Mouse (Mus musculus) megakaryocyte, embryonic 14.5 days (primary cell): ENCODE measurements around the gene Saysd1. TPM values are rescaled to one million over a fixed set of nuclear protein-coding genes. Genes with fewer than 3 reads are reported as not detected.
A peak's percentile ranks its signal among the peaks of the same experiment; 100 is the strongest.

Source experiments
- H3K27me3 ChIP-seq: replicated peaks from 2 replicates; pipeline ENCODE3; 2012; ENCODE audit warnings: inconsistent platforms
- H3K36me3 ChIP-seq: replicated peaks from 2 replicates; pipeline ENCODE3; 2012; ENCODE audit warnings: low read length, inconsistent platforms, mixed read lengths
- H3K4me1 ChIP-seq: 2 replicates; pipeline ENCODE4 v1.6.1; 2012; ENCODE audit warnings: inconsistent platforms
- H3K4me3 ChIP-seq: replicated peaks from 2 replicates; pipeline ENCODE3; 2012; ENCODE audit warnings: moderate library complexity, mild to moderate bottlenecking, inconsistent platforms
- H3K9me3 ChIP-seq: 2 replicates; pipeline ENCODE4 v1.6.1; 2012; ENCODE audit warnings: inconsistent platforms
- FLI1 ChIP-seq: IDR thresholded peaks from 2 replicates; pipeline ENCODE4 v1.6.1; 2012; ENCODE audit warnings: low read length, inconsistent platforms, mixed read lengths
- GATA1 ChIP-seq: IDR thresholded peaks from 3 replicates; pipeline ENCODE4 v1.6.1; 2012; ENCODE audit warnings: mixed read lengths, low read length, inconsistent platforms, borderline replicate concordance
- polyA plus RNA-seq: library from polyadenylated mRNA; stranded (reverse); fragments of >175 nt; gene quantifications from 2 replicates; pipeline ENCODE4 v1.2.3, GENCODE M21; 2012; ENCODE audit warnings: low replicate concordance; ENCODE audit not compliant: insufficient read depth

The Saysd1 gene
- polyA plus RNA-seq, 1 experiment: 9.9 TPM

GRCm38 (mm10) chr14:20113189-20113961, 25.0 kb downstream of the Saysd1 start:
- H3K9me3 ChIP-seq: peaks cover 2% of the 10 kb centered on the region; the same call in 1 of the 2 replicates
- peaks cover 8% of the 10 kb centered on the region for H3K27me3 ChIP-seq
- no peak for TF ChIP-seq FLI1
- H3K4me1 ChIP-seq: peaks cover 39% of the 10 kb centered on the region
- H3K4me3 ChIP-seq: peak overlapping the region; percentile 29
- H3K36me3 ChIP-seq: no peaks in the 10 kb centered on the region

GRCm38 (mm10) chr14:20112218-20112617, 26.1 kb downstream of the Saysd1 start:
- Histone ChIP-seq H3K4me3 (no peak overlapping the region), H3K4me1 (peaks cover 34% of the 10 kb centered on the region), H3K27me3 (peaks cover 7% of the 10 kb centered on the region), H3K9me3 (peaks cover 2% of the 10 kb centered on the region; the same call in 1 of the 2 replicates), H3K36me3 (no peaks in the 10 kb centered on the region)
- TF ChIP-seq GATA1: no peak
- no peak for TF ChIP-seq FLI1

- Histone ChIP-seq H3K27me3 (peaks cover 2% of the 10 kb centered on the region), H3K9me3 (peaks cover 2% of the 10 kb centered on the region; the same call in 1 of the 2 replicates), H3K36me3 (no peaks in the 10 kb centered on the region), H3K4me1 (peaks cover 22% of the 10 kb centered on the region), H3K4me3 (no peak overlapping the region)
- TF ChIP-seq FLI1 (no peak), GATA1 (no peak)
Measured at GRCm38 (mm10) chr14:20110945-20111344, 27.4 kb downstream of the Saysd1 start.

GRCm38 (mm10) chr14:20106271-20106670, 32.1 kb downstream of the Saysd1 start:
- H3K4me1 ChIP-seq: peaks cover 4% of the 10 kb centered on the region; the same call in 1 of the 2 replicates
- no peak for TF ChIP-seq FLI1
- no peak for TF ChIP-seq GATA1
- no peak overlapping the region for H3K4me3 ChIP-seq
- H3K27me3 ChIP-seq: peaks cover 6% of the 10 kb centered on the region
- H3K36me3 ChIP-seq: no peaks in the 10 kb centered on the region
- no peaks in the 10 kb centered on the region for H3K9me3 ChIP-seq

- H3K36me3 ChIP-seq: no peaks in the 10 kb centered on the region
- peaks cover 13% of the 10 kb centered on the region for H3K27me3 ChIP-seq
- no peak for TF ChIP-seq GATA1
- H3K4me1 ChIP-seq: peaks cover 12% of the 10 kb centered on the region
- no peaks in the 10 kb centered on the region for H3K9me3 ChIP-seq
- no peak overlapping the region for H3K4me3 ChIP-seq
Measured at GRCm38 (mm10) chr14:20103207-20103606, 35.1 kb downstream of the Saysd1 start.

- TF ChIP-seq GATA1: no peak
- no peak for TF ChIP-seq FLI1
- Histone ChIP-seq H3K4me1 (peaks cover 17% of the 10 kb centered on the region), H3K27me3 (peaks cover 13% of the 10 kb centered on the region)
Measured at GRCm38 (mm10) chr14:20098061-20098460, 40.3 kb downstream of the Saysd1 start.

GRCm38 (mm10) chr14:20094942-20095341, 43.4 kb downstream of the Saysd1 start:
- Histone ChIP-seq H3K27me3 (peaks cover 11% of the 10 kb centered on the region), H3K9me3 (0 out of 2 replicates have a peak, but pooled peaks cover 3% of the 10 kb centered on the region), H3K36me3 (no peaks in the 10 kb centered on the region), H3K4me3 (no peak overlapping the region), H3K4me1 (peaks cover 11% of the 10 kb centered on the region)
- TF ChIP-seq GATA1: no peak
- TF ChIP-seq FLI1: no peak

More at GRCm38 (mm10) chr14:20098061-20098460, 40.3 kb downstream of the Saysd1 start:
- Histone ChIP-seq H3K4me3 (no peak overlapping the region), H3K9me3 (0 out of 2 replicates have a peak, but pooled peaks cover 3% of the 10 kb centered on the region), H3K36me3 (no peaks in the 10 kb centered on the region)

- H3K4me1 ChIP-seq: peaks cover 9% of the 10 kb centered on the region
- no peaks in the 10 kb centered on the region for H3K36me3 ChIP-seq
- H3K9me3 ChIP-seq: 0 out of 2 replicates have a peak, but pooled peaks cover 3% of the 10 kb centered on the region
- H3K27me3 ChIP-seq: peaks cover 10% of the 10 kb centered on the region
- H3K4me3 ChIP-seq: no peak overlapping the region
- no peak for TF ChIP-seq GATA1
- no peak for TF ChIP-seq FLI1
Measured at GRCm38 (mm10) chr14:20093493-20093892, 44.8 kb downstream of the Saysd1 start.

GRCm38 (mm10) chr14:20084335-20084734, 54.0 kb downstream of the Saysd1 start:
- H3K9me3 ChIP-seq: no peaks in the 10 kb centered on the region
- H3K4me1 ChIP-seq: peaks cover 37% of the 10 kb centered on the region
- H3K36me3 ChIP-seq: peaks cover 6% of the 10 kb centered on the region
- H3K4me3 ChIP-seq: no peak overlapping the region
- H3K27me3 ChIP-seq: peaks cover 2% of the 10 kb centered on the region
- TF ChIP-seq GATA1 (no peak), FLI1 (no peak)

- peak overlapping the region; percentile 94 for H3K4me3 ChIP-seq
- peaks cover 37% of the 10 kb centered on the region for H3K4me1 ChIP-seq
Measured at GRCm38 (mm10) chr14:20082536-20083325, 55.6 kb downstream of the Saysd1 start.

More at GRCm38 (mm10) chr14:20082536-20083325, 55.6 kb downstream of the Saysd1 start:
- Histone ChIP-seq H3K9me3 (no peaks in the 10 kb centered on the region), H3K36me3 (peaks cover 6% of the 10 kb centered on the region), H3K27me3 (peaks cover 2% of the 10 kb centered on the region)
- TF ChIP-seq FLI1: 0 out of 2 replicates have a peak, but pooled peaks have one; percentile 10
- no peak for TF ChIP-seq GATA1
